Mouse (Mus musculus): Measurements from ENCODE around the gene Fosb. TPM values are rescaled to one million over a fixed set of nuclear protein-coding genes. Genes with fewer than 3 reads are reported as not detected.

The Fosb gene
- polyA plus RNA-seq, 1 experiment from 2014 or later = 0.20 TPM

GRCm38 (mm10) chr7:19322489-19322888 is 12.6 kb upstream of the Fosb start:
- H3K27ac ChIP-seq (ENCODE audit: low read length) = no peak overlapping the region
- WGBS = 29% methylated on average over 9 of the region's 9 CpGs
- ATAC-seq (ENCODE audit: low read depth) = no peak

GRCm38 (mm10) chr7:19321464-19321863 is 11.6 kb upstream of the Fosb start:
- WGBS = 37% methylated on average over 5 of the region's 5 CpGs

More at GRCm38 (mm10) chr7:19322489-19322888, 12.6 kb upstream of the Fosb start:
- peaks cover 22% of the 10 kb centered on the region for H3K4me1 ChIP-seq (replicated peaks; ENCODE audit: control insufficient read depth, insufficient read depth, low read length)
- H3K27me3 ChIP-seq (ENCODE audit: control insufficient read depth, insufficient read depth, low read depth, low read length) = no peaks in the 10 kb centered on the region; the same call in 1 of the 2 replicates
- H3K4me3 ChIP-seq (ENCODE audit: low read length) = no peak overlapping the region
- H3K36me3 ChIP-seq (ENCODE audit: control insufficient read depth, insufficient read depth, low read length) = no peaks in the 10 kb centered on the region
- H3K4me2 ChIP-seq (ENCODE audit: low read depth, low read length) = no peak overlapping the region
- no peaks in the 10 kb centered on the region for H3K9me3 ChIP-seq (ENCODE audit: control insufficient read depth, low read length)
- H3K9ac ChIP-seq (ENCODE audit: low read length) = no peak overlapping the region

GRCm38 (mm10) chr7:19320637-19321036 is 10.8 kb upstream of the Fosb start:
- no peak for ATAC-seq (ENCODE audit: low read depth)
- 36% methylated on average over 7 of the region's 7 CpGs for WGBS
- H3K4me1 ChIP-seq (replicated peaks; ENCODE audit: control insufficient read depth, insufficient read depth, low read length) = peaks cover 8% of the 10 kb centered on the region
- H3K36me3 ChIP-seq (ENCODE audit: control insufficient read depth, insufficient read depth, low read length) = no peaks in the 10 kb centered on the region
- H3K9ac ChIP-seq (ENCODE audit: low read length) = no peak overlapping the region
- H3K4me3 ChIP-seq (ENCODE audit: low read length) = peak overlapping the region; percentile 52; the same call in 1 of the 2 replicates
- H3K27me3 ChIP-seq (ENCODE audit: control insufficient read depth, insufficient read depth, low read depth, low read length) = no peaks in the 10 kb centered on the region; the same call in 1 of the 2 replicates
- no peaks in the 10 kb centered on the region for H3K9me3 ChIP-seq (ENCODE audit: control insufficient read depth, low read length)
- no peak overlapping the region for H3K27ac ChIP-seq (ENCODE audit: low read length)
- peak overlapping the region; percentile 75; the same call in 1 of the 2 replicates for H3K4me2 ChIP-seq (ENCODE audit: low read depth, low read length)

More at GRCm38 (mm10) chr7:19321464-19321863, 11.6 kb upstream of the Fosb start:
- no peak overlapping the region for H3K27ac ChIP-seq (ENCODE audit: low read length)
- no peak for ATAC-seq (ENCODE audit: low read depth)
- no peaks in the 10 kb centered on the region for H3K9me3 ChIP-seq (ENCODE audit: control insufficient read depth, low read length)
- H3K27me3 ChIP-seq (ENCODE audit: control insufficient read depth, insufficient read depth, low read depth, low read length) = no peaks in the 10 kb centered on the region; the same call in 1 of the 2 replicates
- no peaks in the 10 kb centered on the region for H3K36me3 ChIP-seq (ENCODE audit: control insufficient read depth, insufficient read depth, low read length)
- H3K9ac ChIP-seq (ENCODE audit: low read length) = no peak overlapping the region
- no peak overlapping the region for H3K4me3 ChIP-seq (ENCODE audit: low read length)
- peaks cover 13% of the 10 kb centered on the region for H3K4me1 ChIP-seq (replicated peaks; ENCODE audit: control insufficient read depth, insufficient read depth, low read length)
- H3K4me2 ChIP-seq (ENCODE audit: low read depth, low read length) = no peak overlapping the region

GRCm38 (mm10) chr7:19319906-19320305 is 10.1 kb upstream of the Fosb start:
- H3K27me3 ChIP-seq (ENCODE audit: control insufficient read depth, insufficient read depth, low read depth, low read length) = no peaks in the 10 kb centered on the region; the same call in 1 of the 2 replicates
- ATAC-seq (ENCODE audit: low read depth) = peak; percentile 96
- WGBS = under 1% methylated on average over 41 of the region's 41 CpGs

GRCm38 (mm10) chr7:19319458-19319857 is 9.6 kb upstream of the Fosb start:
- Histone ChIP-seq H3K9ac (ENCODE audit: low read length) (peak overlapping the region; percentile 58), H3K4me1 (replicated peaks; ENCODE audit: control insufficient read depth, insufficient read depth, low read length) (peaks cover 8% of the 10 kb centered on the region; the same call in 1 of the 2 replicates), H3K36me3 (ENCODE audit: control insufficient read depth, insufficient read depth, low read length) (no peaks in the 10 kb centered on the region), H3K4me2 (ENCODE audit: low read depth, low read length) (peak overlapping the region; percentile 75), H3K9me3 (ENCODE audit: control insufficient read depth, low read length) (no peaks in the 10 kb centered on the region), H3K4me3 (ENCODE audit: low read length) (peak overlapping the region; percentile 52), H3K27me3 (ENCODE audit: control insufficient read depth, insufficient read depth, low read depth, low read length) (no peaks in the 10 kb centered on the region; the same call in 1 of the 2 replicates), H3K27ac (ENCODE audit: low read length) (0 out of 2 replicates have a peak overlapping the region, but pooled peaks have one; percentile 3)
- ATAC-seq (ENCODE audit: low read depth) = peak; percentile 45
- WGBS = 12% methylated on average over 9 of the region's 9 CpGs

More at GRCm38 (mm10) chr7:19319906-19320305, 10.1 kb upstream of the Fosb start:
- H3K27ac ChIP-seq (ENCODE audit: low read length) = 0 out of 2 replicates have a peak overlapping the region, but pooled peaks have one; percentile 3
- H3K9me3 ChIP-seq (ENCODE audit: control insufficient read depth, low read length) = no peaks in the 10 kb centered on the region
- H3K4me1 ChIP-seq (replicated peaks; ENCODE audit: control insufficient read depth, insufficient read depth, low read length) = peaks cover 8% of the 10 kb centered on the region; the same call in 1 of the 2 replicates
- H3K4me3 ChIP-seq (ENCODE audit: low read length) = peak overlapping the region; percentile 52
- peak overlapping the region; percentile 75 for H3K4me2 ChIP-seq (ENCODE audit: low read depth, low read length)
- no peaks in the 10 kb centered on the region for H3K36me3 ChIP-seq (ENCODE audit: control insufficient read depth, insufficient read depth, low read length)
- H3K9ac ChIP-seq (ENCODE audit: low read length) = peak overlapping the region; percentile 58

- Histone ChIP-seq H3K36me3 (ENCODE audit: control insufficient read depth, insufficient read depth, low read length) (no peaks in the 10 kb centered on the region), H3K27me3 (ENCODE audit: control insufficient read depth, insufficient read depth, low read depth, low read length) (no peaks in the 10 kb centered on the region; the same call in 1 of the 2 replicates), H3K9me3 (ENCODE audit: control insufficient read depth, low read length) (no peaks in the 10 kb centered on the region), H3K4me1 (replicated peaks; ENCODE audit: control insufficient read depth, insufficient read depth, low read length) (peaks cover 8% of the 10 kb centered on the region; the same call in 1 of the 2 replicates), H3K4me2 (ENCODE audit: low read depth, low read length) (no peak overlapping the region), H3K4me3 (ENCODE audit: low read length) (no peak overlapping the region), H3K9ac (ENCODE audit: low read length) (no peak overlapping the region), H3K27ac (ENCODE audit: low read length) (no peak overlapping the region)
- WGBS = 64% methylated on average over 7 of the region's 7 CpGs
- ATAC-seq (ENCODE audit: low read depth) = no peak
Observed at GRCm38 (mm10) chr7:19318676-19319075, 8.8 kb upstream of the Fosb start.

- H3K27ac ChIP-seq (ENCODE audit: low read length) = no peak overlapping the region
- WGBS = 64% methylated on average over 2 of the region's 2 CpGs
- H3K36me3 ChIP-seq (ENCODE audit: control insufficient read depth, insufficient read depth, low read length) = no peaks in the 10 kb centered on the region
- H3K4me3 ChIP-seq (ENCODE audit: low read length) = no peak overlapping the region
- no peak for ATAC-seq (ENCODE audit: low read depth)
- no peak overlapping the region for H3K9ac ChIP-seq (ENCODE audit: low read length)
- H3K9me3 ChIP-seq (ENCODE audit: control insufficient read depth, low read length) = no peaks in the 10 kb centered on the region
- H3K4me2 ChIP-seq (ENCODE audit: low read depth, low read length) = no peak overlapping the region
- peaks cover 8% of the 10 kb centered on the region; the same call in 1 of the 2 replicates for H3K4me1 ChIP-seq (replicated peaks; ENCODE audit: control insufficient read depth, insufficient read depth, low read length)
- no peaks in the 10 kb centered on the region; the same call in 1 of the 2 replicates for H3K27me3 ChIP-seq (ENCODE audit: control insufficient read depth, insufficient read depth, low read depth, low read length)
Observed at GRCm38 (mm10) chr7:19318201-19318600, 8.3 kb upstream of the Fosb start.

- no peak overlapping the region for H3K27ac ChIP-seq (ENCODE audit: low read length)
- H3K36me3 ChIP-seq (ENCODE audit: control insufficient read depth, insufficient read depth, low read length) = no peaks in the 10 kb centered on the region
- WGBS = 43% methylated on average over 14 of the region's 14 CpGs
- H3K4me2 ChIP-seq (ENCODE audit: low read depth, low read length) = no peak overlapping the region
- H3K4me1 ChIP-seq (replicated peaks; ENCODE audit: control insufficient read depth, insufficient read depth, low read length) = peaks cover 8% of the 10 kb centered on the region; the same call in 1 of the 2 replicates
- no peak overlapping the region for H3K9ac ChIP-seq (ENCODE audit: low read length)
- H3K4me3 ChIP-seq (ENCODE audit: low read length) = no peak overlapping the region
- no peaks in the 10 kb centered on the region for H3K9me3 ChIP-seq (ENCODE audit: control insufficient read depth, low read length)
- no peaks in the 10 kb centered on the region; the same call in 1 of the 2 replicates for H3K27me3 ChIP-seq (ENCODE audit: control insufficient read depth, insufficient read depth, low read depth, low read length)
- no peak for ATAC-seq (ENCODE audit: low read depth)
Observed at GRCm38 (mm10) chr7:19316451-19317161, 6.8 kb upstream of the Fosb start.

GRCm38 (mm10) chr7:19314033-19314432 is 4.2 kb upstream of the Fosb start:
- Histone ChIP-seq H3K27me3 (ENCODE audit: control insufficient read depth, insufficient read depth, low read depth, low read length) (no peaks in the 10 kb centered on the region; the same call in 1 of the 2 replicates), H3K4me2 (ENCODE audit: low read depth, low read length) (no peak overlapping the region), H3K27ac (ENCODE audit: low read length) (no peak overlapping the region), H3K4me1 (replicated peaks; ENCODE audit: control insufficient read depth, insufficient read depth, low read length) (peaks cover 8% of the 10 kb centered on the region), H3K9ac (ENCODE audit: low read length) (no peak overlapping the region), H3K4me3 (ENCODE audit: low read length) (no peak overlapping the region), H3K36me3 (ENCODE audit: control insufficient read depth, insufficient read depth, low read length) (no peaks in the 10 kb centered on the region), H3K9me3 (ENCODE audit: control insufficient read depth, low read length) (no peaks in the 10 kb centered on the region)
- 37% methylated on average over 5 of the region's 5 CpGs for WGBS
- ATAC-seq (ENCODE audit: low read depth) = no peak

Data from lung, embryonic 16.5 days (tissue).